Mouse (Mus musculus) urinary bladder, postnatal 14 days (tissue): ENCODE data around the gene Slf2.

ENCODE experiments used
- DNase-seq: peaks from one replicate; pipeline ENCODE4 v3.0.0; 2021; ENCODE audit warnings: low spot score

The Slf2 gene

DNA sequence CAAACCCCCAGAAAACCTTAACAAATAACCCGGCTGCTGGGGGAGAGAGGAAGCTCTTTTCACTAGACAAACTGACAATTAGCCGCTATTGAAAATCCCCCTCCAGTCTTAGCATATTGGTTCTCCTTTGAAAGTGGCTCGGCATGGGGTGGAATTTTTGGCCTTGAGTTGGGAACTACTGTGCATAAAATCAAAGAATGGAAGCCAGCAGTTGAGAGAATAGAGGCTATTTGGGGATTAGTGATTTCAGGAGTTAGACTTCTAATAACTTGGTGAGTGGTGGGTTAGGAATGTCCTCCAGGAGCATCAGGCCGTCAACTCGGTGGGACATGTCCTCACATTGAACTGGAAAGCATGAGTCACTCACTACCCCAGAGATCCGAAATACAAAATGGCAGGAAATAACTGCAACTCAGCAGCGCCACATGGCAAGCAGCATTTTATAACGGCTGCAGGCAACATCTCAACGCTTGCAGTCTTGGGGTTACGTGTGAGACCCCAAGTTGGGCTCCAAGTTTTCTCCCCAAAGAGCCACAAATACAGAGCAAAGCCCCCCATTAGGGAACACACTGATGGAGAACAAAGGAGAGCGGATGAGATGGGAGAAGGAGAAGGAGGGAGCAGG lies 22.0 kb upstream of the Slf2 start:
- no peak for DNase-seq

GRCm38 (mm10) chr19:44914481-44915249 lies 16.3 kb upstream of the Slf2 start:
- peak; percentile 47 for DNase-seq

GRCm38 (mm10) chr19:44918171-44918570 lies 12.8 kb upstream of the Slf2 start:
- DNase-seq: no peak

GRCm38 (mm10) chr19:44921466-44922139 lies 9.3 kb upstream of the Slf2 start:
- no peak for DNase-seq

DNA sequence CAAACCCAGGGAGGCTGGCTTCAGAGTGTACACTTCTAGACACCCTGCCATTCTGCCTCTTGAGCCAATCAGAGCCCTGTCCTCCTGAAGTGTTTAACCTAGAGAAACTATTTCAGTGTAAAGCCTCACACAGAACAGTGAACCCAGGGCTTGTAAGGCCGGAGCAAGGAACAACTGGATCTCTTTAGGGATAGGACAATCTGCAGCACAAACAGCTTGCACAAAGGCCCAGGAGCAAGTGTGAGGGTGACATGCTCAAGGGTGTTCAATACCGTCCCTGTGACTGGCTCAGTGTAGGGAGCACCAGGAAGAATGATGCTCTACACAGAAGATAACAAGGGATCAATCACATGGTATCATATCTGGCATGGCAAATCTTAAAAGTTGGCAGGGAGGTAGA lies 8.4 kb upstream of the Slf2 start:
- DNase-seq: no peak

DNA sequence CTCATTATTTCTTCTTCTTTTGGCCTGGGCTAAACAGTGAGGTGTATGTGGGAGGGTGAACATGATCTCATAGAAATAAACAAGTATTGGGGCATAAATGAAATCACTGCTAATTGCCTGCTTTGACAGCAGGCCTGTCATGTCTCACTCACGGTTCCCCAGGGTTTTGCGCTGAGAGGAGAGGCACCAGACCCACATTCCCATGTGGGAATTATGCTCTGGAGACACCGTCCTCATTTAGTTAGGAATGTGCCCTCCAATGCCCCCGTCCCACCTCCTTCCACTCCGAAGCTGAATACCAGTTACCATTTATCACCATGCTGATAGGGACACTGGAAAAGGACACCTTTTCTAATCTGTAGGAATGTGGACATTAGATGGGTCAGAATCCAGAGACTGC lies 6.3 kb upstream of the Slf2 start:
- no peak for DNase-seq

GRCm38 (mm10) chr19:44926781-44927180 lies 4.2 kb upstream of the Slf2 start:
- no peak for DNase-seq

DNA sequence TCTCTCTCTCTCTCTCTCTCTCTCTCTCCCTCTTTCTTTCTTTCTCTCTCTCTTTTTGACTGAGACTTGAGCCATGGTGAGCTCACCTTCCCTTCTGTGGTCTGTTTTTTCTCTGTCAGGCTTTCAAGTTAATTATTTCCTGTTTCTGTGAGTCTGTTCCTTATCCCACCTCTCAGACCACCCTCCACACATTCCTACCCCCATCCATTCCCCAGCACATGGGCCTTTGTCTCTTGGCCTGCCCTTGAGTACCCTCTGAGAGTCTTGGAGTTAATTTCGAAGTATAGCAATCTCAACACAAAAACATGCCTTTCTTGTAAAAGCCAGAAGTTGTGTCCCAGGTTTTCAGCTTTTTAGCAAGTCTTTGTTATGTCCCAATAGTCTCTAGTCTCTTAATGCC lies 3.7 kb upstream of the Slf2 start:
- DNase-seq: no peak

DNA sequence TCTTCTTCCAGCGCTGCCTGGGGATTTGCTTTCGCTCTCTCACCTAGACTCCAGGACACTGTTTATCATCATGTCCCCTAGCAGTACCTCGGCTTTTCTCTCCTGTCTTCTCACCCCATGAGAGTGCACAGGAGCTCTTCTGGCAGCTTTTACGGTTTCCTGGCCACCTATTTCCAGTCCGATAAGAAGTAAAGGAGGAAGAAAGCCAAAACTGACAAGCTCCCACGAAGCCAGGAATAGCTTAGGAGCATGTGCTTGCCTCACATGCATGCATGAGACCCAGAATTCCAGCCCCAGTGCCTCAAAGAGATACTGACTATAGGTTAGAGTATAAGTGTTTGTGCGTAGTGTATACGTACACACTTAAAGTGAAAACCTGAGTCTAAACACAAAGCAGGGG lies 2.8 kb upstream of the Slf2 start:
- DNase-seq: no peak

DNA sequence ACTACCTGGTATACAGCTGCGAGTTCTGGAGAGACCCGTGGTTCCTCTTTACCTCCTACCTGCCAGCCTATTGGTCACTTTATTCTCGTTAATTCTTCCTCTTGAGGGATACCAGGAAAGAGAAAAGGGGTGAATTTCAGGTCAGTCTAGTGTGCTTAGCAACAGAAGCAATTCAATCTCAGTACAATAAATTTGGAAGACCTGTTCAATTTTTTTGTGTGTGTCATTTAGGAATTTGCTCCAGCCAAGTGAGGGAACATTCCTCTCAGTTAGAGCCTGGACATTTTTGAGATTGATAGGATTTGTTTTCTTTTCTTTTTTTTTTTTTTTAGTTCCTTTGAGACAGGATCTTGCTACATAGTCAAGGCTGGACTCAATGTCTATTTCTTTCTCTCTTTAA lies 1.7 kb upstream of the Slf2 start:
- no peak for DNase-seq

- no peak for DNase-seq
Observed at GRCm38 (mm10) chr19:44929663-44930062, 1.3 kb upstream of the Slf2 start.

DNA sequence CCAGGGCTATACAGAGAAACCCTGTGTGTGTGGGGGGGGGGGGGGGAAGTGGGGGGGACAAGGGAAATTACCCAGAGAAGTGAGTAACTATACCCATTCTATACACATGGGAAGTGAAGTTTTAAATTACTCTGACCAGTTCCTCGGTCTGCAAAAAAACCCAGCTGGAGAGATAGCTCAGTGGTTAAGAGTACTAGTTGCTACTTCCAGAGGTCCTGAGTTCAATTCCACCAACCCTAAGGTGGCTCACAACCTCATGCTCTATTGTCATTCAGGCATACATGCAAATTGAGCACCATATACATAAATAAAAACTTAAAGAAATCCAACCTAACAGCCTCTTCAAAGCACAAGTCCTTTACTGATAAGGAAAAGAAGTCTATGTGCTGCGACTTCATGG lies 829 bp upstream of the Slf2 start:
- DNase-seq: no peak

DNA sequence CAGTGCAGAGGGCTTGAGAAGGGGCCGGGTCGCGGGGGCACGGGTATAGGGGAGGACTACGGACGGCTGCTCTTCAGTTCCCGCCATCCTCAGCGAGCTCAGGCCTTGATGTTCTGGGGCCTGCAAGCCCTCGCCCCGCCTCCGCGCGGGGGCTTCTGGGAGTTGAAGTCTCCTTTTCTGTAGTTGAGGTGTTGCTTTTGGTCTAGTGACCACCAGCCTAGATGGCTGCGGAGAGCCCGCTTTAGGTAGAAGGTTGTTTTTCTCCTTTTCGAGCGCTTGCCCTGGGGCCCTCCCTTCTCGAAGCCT lies 456 bp downstream of the Slf2 start:
- peak; percentile 88 for DNase-seq

- no peak for DNase-seq
Observed at GRCm38 (mm10) chr19:44932051-44932450, 1.1 kb downstream of the Slf2 start.

DNA sequence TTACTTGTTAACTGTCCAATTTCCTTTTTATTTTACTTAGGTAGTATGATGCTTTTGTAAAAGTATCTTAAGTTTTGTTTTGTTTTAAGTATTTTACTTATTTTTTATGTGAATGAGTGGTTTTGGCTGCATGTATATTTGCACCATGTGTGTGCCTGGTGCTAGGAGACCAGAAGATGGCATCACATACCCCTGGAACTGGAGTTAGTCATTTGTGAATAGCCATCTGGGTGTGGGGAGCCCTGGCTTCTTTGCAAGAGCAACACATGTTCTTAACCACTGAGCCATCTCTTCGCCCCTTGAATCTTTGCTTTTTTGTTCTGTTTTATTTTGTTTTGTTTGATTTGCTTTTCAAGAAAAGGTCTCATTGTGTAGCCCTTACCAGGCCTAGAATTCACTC lies 2.2 kb downstream of the Slf2 start:
- DNase-seq: no peak

DNA sequence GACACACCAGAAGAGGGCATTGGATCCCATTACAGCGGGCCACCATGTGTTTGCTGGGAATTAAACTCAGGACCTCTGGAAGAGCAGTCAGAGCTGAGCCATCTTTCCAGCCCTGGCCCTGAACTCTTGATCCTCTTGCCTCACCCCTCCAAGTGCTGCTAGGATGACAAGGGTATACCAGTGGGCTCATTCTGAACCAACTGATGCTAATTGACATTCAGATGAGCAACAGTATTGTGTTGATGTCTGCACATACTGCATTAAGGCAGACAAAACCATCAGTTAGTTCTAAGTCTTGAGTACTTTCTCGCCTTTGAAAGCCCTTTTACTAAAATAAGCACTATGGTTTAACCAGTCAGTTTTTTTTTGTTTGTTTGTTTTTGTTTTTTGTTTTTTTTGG lies 28.7 kb downstream of the Slf2 start:
- DNase-seq: no peak

GRCm38 (mm10) chr19:44965978-44966377 lies 35.0 kb downstream of the Slf2 start:
- no peak for DNase-seq

DNA sequence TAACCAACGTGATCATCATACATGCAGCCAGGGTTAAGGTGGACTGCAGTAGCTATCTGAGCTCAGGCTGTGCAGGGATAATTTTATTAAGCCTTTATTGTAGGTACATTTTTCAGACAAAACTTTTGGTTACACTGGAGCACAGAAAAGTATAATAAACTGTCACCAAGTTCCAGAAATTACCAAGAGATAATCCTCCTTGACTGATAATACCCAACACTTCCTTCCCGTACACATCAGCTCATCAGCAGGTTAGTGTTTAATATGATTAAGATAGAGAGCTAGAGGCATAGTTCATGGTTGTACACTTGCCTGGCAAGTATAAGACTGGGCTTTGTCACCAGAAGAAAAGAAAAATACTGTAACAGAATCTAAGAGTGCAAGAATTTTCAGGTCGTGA lies 37.4 kb downstream of the Slf2 start:
- DNase-seq: no peak

DNA sequence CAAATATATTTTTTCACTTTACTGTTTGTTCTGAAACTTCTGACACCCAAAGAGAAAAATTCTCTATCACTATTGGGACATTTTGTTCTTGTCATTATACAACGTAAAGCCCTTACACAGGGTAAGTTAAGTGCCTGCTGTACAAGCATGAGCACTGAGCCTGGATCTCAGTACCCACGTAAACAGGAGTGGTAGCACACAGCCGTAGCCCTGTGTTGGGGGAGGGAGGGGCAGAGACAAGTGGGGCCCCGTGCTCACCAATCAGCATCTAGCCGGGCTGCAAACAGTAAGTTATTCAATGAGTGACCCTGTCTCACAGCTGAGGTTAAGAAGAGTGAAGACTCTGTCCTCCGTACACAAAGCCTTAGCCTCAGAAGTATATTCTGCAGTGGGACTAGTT lies 45.7 kb downstream of the Slf2 start:
- no peak for DNase-seq

DNA sequence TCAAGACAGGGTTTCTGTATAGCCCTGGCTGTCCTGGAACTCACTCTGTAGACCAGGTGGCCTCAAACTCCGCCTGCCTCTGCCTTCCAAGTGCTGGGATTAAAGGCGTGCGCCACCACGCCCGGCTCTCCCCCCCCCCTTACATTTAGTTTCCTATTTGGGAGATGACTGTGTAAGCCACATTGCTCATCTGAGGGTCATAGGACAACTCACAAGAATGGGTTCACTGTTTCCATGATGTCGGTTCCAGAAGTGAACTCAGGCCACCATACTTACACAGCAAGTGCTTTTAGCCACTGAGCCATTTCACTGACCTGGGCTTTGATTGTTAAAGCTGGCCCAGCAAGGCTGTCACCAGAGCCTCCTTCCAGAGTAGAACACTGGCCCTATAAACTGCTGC lies 46.2 kb downstream of the Slf2 start:
- DNase-seq: no peak

GRCm38 (mm10) chr19:44980787-44981186 lies 49.8 kb downstream of the Slf2 start:
- no peak for DNase-seq

DNA sequence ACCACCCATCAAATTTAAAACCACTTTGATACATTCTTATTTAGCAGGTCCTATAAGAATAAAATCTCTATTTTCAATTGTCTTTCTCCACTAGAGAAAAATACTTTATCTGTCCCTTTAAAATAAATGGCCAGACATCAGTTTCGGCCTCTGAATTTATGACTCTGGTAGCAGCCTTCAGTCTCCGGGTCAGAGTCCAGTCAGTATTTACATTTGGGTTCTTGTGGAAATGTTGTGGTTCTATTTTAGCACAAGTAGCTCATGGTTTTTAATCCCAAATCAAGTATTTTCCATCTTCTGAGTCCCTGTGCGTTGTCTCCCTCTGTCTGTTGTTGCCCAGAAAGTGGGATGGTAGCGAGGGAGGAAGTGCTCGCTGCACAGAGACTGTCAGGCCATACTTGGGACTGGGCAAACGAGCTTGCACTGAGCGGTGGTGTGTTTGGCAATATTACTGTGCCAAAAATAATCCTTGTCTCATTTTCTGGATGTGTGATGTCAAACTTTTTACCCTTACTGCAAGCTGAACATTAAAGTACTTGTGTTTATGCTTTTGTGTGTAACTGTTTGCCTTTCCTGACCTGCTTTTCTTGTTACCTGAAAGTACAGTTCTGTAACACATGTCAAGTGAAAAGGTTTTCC lies 51.6 kb downstream of the Slf2 start:
- DNase-seq: no peak

GRCm38 (mm10) chr19:44983366-44983765 lies 52.4 kb downstream of the Slf2 start:
- no peak for DNase-seq
